Mouse (Mus musculus): ENCODE results near the gene Acp4. TPM values are rescaled to one million over a fixed set of nuclear protein-coding genes. Genes with fewer than 3 reads are reported as not detected.
"Not testable (repeated sequence)": the region's sequence is repeated elsewhere in the genome, so short reads cannot be mapped to it uniquely, and the experiment has no call there.

The Acp4 gene
- polyA plus RNA-seq, 1 experiment, result not detected

GRCm38 (mm10) chr7:44215645-44216044 is 41.5 kb downstream of the Acp4 start, which contains the start of gene Klk1b5:
Gene Klk1b5, plus strand, starts transcription at chr7:44215945.
- TF ChIP-seq POLR2A (IDR thresholded peaks at IDR 0.05; ENCODE audit: extremely low read depth, insufficient read depth, low read length) (no peak), CTCF (IDR thresholded peaks at IDR 0.05; ENCODE audit: extremely low read depth, insufficient read depth, low read length) (no peak)
- Histone ChIP-seq H3K27ac (ENCODE audit: insufficient read depth, low read length) (no peak within 1 kb of the TSS), H3K4me1 (ENCODE audit: control insufficient read depth, insufficient read depth, low read length) (no peaks in the 10 kb centered on the region), H3K4me3 (ENCODE audit: insufficient read depth, low read length) (no peak within 1 kb of the TSS)

- Histone ChIP-seq H3K4me1 (ENCODE audit: control insufficient read depth, insufficient read depth, low read length) (no peaks in the 10 kb centered on the region), H3K4me3 (ENCODE audit: insufficient read depth, low read length) (no peak overlapping the region), H3K27ac (ENCODE audit: insufficient read depth, low read length) (no peak overlapping the region)
- TF ChIP-seq CTCF (IDR thresholded peaks at IDR 0.05; ENCODE audit: extremely low read depth, insufficient read depth, low read length), result no peak
- TF ChIP-seq POLR2A (IDR thresholded peaks at IDR 0.05; ENCODE audit: extremely low read depth, insufficient read depth, low read length), result no peak
Observed at GRCm38 (mm10) chr7:44208307-44208706, 48.9 kb downstream of the Acp4 start.

GRCm38 (mm10) chr7:44207135-44207534 is 50.0 kb downstream of the Acp4 start, which contains the start of gene Klk1b4:
Gene Klk1b4, plus strand, starts transcription at chr7:44207435.
- not testable (repeated sequence) for H3K4me3 ChIP-seq (ENCODE audit: insufficient read depth, low read length); H3K27ac ChIP-seq (ENCODE audit: insufficient read depth, low read length); H3K4me1 ChIP-seq (ENCODE audit: control insufficient read depth, insufficient read depth, low read length)

Other genes with a start within 250 kb of the Acp4 start
- gene Klk1b26, start 245.2 kb downstream of the Acp4 start, polyA plus RNA-seq (2012; rRNA removed), result not detected in 2 replicates
- gene Klk1b27, start 205.1 kb downstream of the Acp4 start, polyA plus RNA-seq (2012; rRNA removed), result not detected in 2 replicates
- gene Klk1b21, start 155.1 kb downstream of the Acp4 start, polyA plus RNA-seq (2012; rRNA removed), result not detected in 2 replicates
- gene Klk1b22, start 144.7 kb downstream of the Acp4 start, polyA plus RNA-seq (2012; rRNA removed), result not detected in 2 replicates
- gene Klk1b16, start 120.6 kb downstream of the Acp4 start, polyA plus RNA-seq (2012; rRNA removed), result not detected in 2 replicates
- gene Klk1b24, start 69.1 kb downstream of the Acp4 start, polyA plus RNA-seq (2012; rRNA removed), result not detected in 2 replicates
- 0.13 and 0.15 TPM in 2 replicates for gene Klk1b3, start 59.2 kb downstream of the Acp4 start, polyA plus RNA-seq (2012; rRNA removed)
- not detected in 2 replicates for gene Klk1b4, start 49.9 kb downstream of the Acp4 start, polyA plus RNA-seq (2012; rRNA removed)
- gene Klk1b5, start 41.4 kb downstream of the Acp4 start, polyA plus RNA-seq (2012; rRNA removed), result not detected in 2 replicates
- not detected in 2 replicates for gene Klk1, start 32.0 kb downstream of the Acp4 start, polyA plus RNA-seq (2012; rRNA removed)
- not detected in 2 replicates for gene Gm36864, start 21.2 kb downstream of the Acp4 start, polyA plus RNA-seq (2012; rRNA removed)
- gene 1700028J19Rik, start 10.7 kb downstream of the Acp4 start, polyA plus RNA-seq (2012; rRNA removed), result 2.3 and 2.9 TPM in 2 replicates
- 105 TPM in 2 replicates for gene 2410002F23Rik, start 10.7 kb downstream of the Acp4 start, polyA plus RNA-seq (2012; rRNA removed)
- not detected in 2 replicates for gene Gm15517, start 4.1 kb upstream of the Acp4 start, polyA plus RNA-seq (2012; rRNA removed)
- gene Clec11a, start 49.5 kb upstream of the Acp4 start, polyA plus RNA-seq (2012; rRNA removed), result 5.4 and 5.6 TPM in 2 replicates
- gene Shank1, start 52.9 kb upstream of the Acp4 start, polyA plus RNA-seq (2012; rRNA removed), result 106 and 113 TPM in 2 replicates
- gene Syt3, start 126.7 kb upstream of the Acp4 start, polyA plus RNA-seq (2012; rRNA removed), result 70.2 and 74.0 TPM in 2 replicates
- 3.7 and 4.3 TPM in 2 replicates for gene 1700008O03Rik, start 128.4 kb upstream of the Acp4 start, polyA plus RNA-seq (2012; rRNA removed)
- gene Lrrc4b, start 171.6 kb upstream of the Acp4 start, polyA plus RNA-seq (2012; rRNA removed), result 190 and 192 TPM in 2 replicates
- gene Aspdh, start 208.0 kb upstream of the Acp4 start, polyA plus RNA-seq (2012; rRNA removed), result 8.2 and 8.7 TPM in 2 replicates
- 232 and 256 TPM in 2 replicates for gene Josd2, start 210.6 kb upstream of the Acp4 start, polyA plus RNA-seq (2012; rRNA removed)
- 297 and 308 TPM in 2 replicates for gene Emc10, start 239.2 kb upstream of the Acp4 start, polyA plus RNA-seq (2012; rRNA removed)
- gene Fam71e1, start 239.2 kb upstream of the Acp4 start, polyA plus RNA-seq (2012; rRNA removed), result 27.0 and 29.4 TPM in 2 replicates

All from cortical plate, adult 2 months (tissue).